Mouse (Mus musculus) embryo, embryonic 10.5 days (tissue): ENCODE data around the gene Slc6a18.
"Not testable (repeated sequence)": the region's sequence is repeated elsewhere in the genome, so short reads cannot be mapped to it uniquely, and the experiment has no call there.

ENCODE experiments used
- DNase-seq: peaks from one replicate; pipeline ENCODE4 v3.0.0-alpha.2; 2015; ENCODE audit warnings: low spot score

Slc6a18 gene

GRCm38 (mm10) chr13:73677853-73678252, at the start of gene Slc6a18:
Gene Slc6a18 (minus strand): TSS chr13:73678023.
- DNase-seq: no peak

DNA sequence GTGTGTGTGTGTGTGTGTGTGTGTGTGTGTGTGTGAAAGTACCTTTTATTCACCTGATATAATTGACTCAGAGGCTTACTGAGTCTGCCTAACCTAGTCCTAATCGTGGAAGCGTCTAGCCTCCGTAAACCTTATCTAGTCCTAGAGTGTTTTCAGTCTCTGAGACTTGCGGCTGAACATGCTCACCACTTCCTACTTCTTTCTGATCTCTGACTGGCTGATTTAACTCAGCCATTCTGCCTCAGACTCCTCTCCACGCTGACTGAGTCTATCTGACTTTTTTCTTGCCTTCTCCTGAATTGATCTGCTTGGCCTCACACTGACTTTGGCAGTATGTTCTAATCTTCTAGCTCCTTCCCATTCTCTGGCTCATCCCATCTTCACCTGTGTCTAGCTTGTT, 47.5 kb upstream of the Slc6a18 start:
- DNase-seq: no peak

DNA sequence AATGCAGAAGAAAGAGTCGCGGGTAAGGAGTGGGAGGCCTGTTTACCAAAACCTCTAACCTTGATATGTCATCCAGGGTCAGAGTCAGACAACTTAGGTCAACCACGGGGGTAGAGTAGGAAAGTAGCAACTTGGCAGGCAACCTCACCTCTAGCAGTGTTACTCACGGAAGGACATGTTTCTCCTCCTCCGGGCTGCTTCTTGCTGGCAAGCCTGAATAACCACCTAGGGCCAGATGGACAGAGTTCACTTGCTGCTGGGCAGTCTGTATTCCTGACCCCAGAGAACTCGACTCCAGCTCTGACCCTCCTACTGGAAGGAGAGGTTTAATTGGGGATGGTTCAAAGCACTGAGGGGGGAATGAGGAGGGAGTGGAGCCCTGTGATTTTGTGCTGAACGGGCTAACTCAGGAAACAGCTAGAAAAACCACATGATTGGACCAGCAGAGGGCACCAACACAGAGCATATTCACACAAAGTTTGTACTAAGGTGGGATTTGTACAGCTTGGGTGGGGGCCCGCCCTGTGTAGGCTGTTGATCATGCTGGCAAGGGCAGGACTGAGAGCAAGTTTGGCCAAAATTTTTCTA, 45.4 kb upstream of the Slc6a18 start:
- DNase-seq: peak; percentile 72

DNA sequence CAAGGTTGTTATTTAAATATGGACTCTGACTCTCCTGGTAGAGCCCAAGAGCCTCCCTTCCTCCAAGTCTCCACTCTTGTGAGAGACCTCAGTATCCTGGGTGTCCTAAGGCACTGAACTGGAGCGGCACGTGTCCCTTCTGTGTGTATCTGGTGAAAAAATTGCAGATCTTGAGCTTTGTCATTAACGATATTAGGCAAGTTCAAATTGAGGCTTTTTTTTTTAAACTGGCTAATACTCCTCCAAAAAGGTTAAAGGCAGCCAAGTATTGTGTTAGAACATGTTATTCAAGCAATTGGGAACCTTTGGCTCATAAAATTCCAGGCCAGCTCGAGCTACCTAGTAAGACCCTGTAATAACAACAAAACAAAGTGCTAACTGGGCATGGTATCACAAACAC, 42.4 kb upstream of the Slc6a18 start:
- no peak for DNase-seq

DNA sequence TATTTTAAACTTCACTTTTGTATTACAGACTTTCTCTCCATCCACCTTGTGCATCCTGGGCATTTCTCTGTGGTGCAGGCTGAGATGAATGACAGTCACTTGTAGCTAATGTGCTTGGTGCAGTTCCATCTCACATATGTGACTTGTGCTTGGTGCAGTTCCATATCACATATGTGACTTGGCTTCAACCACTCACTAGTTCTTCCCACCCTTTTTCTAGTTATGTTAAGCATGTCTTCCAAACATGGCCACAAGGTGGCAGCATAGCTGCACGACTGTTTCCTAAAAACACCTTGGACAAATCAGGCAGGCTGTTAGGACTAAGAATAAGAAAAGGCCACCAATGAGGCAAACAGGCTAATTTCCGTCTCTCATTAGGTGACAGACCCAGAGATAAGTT, 40.4 kb upstream of the Slc6a18 start:
- DNase-seq: peak; percentile 95

DNA sequence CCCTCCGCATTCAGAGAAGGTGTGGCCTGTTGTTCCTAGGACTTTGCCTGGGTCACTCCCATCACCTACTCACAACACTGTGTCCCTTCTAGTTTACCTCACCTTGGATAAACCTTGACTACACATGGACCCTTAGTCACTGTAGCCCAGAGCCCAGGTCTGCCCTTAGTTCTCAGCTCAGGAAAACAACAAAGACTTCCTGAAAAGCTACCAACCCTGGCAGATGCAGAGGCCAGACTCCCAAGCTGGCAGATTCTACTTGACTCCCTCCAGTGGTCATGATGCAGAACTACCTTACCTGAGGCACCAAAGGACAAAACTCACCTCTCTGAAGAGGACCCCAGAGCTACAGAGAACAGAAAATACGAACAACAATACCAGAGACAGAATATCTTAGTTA, 36.2 kb upstream of the Slc6a18 start:
- peak; percentile 22 for DNase-seq

- no peak for DNase-seq
Measured at GRCm38 (mm10) chr13:73713204-73713603, 35.4 kb upstream of the Slc6a18 start.

DNA sequence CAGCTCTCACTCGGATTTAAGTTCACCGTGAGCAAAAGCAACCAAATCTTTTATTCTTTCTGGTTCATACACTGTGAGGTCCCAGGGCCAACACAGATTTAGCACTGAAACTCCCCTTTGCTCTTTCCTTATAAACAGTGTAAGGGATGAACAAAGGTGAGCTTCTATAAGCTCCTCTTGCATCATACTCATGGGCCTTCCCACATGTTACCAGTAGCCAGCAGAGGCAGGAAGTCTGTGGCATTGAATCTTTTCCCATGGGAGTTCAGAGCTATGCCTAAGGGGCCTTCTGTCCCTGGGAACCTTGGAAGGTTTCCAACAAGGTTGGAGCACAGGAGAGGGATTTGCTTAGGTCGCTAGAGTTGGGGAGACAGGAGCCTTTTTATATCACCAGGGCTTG, 34.4 kb upstream of the Slc6a18 start:
- DNase-seq: no peak

GRCm38 (mm10) chr13:73711803-73712202, 34.0 kb upstream of the Slc6a18 start:
- no peak for DNase-seq

DNA sequence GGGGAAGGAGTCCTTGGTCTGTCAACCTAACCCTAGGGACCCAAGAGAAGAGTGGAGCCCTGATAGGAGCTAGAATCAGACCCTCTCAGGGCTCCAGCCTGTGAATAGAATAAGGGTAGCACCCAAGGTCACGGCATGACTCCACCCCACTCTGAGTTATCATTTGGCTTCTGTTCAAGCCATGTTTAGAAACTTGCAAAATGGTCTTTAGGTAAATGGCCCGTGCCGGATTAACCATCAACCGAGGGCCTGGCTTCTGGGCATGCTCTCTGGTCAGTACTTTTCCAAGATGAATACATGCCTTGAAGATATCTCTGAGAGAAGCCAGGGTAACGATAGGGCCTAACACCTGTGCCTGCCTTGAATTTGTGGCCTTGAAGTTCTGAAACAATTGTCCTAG, 33.4 kb upstream of the Slc6a18 start:
- no peak for DNase-seq

DNA sequence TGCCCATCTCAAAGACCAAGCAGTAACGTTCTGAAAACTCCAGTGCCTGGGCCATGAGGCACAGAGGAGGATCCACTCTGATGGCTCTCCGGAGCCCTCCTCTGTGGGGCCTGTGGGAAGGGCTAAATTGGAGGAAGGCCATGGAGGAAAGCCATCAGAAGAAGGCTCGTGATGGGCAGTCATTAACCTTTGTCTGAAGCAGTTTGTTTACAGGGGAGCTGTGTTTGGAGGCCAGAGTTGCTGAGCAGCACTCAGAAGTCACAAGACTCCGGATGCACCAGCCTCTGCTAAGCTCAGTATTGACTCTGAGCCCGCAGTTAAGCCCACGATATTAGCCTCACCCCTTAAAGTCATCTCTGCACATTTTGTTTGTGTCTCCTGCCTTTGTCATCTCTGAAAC, 31.7 kb upstream of the Slc6a18 start:
- no peak for DNase-seq

DNA sequence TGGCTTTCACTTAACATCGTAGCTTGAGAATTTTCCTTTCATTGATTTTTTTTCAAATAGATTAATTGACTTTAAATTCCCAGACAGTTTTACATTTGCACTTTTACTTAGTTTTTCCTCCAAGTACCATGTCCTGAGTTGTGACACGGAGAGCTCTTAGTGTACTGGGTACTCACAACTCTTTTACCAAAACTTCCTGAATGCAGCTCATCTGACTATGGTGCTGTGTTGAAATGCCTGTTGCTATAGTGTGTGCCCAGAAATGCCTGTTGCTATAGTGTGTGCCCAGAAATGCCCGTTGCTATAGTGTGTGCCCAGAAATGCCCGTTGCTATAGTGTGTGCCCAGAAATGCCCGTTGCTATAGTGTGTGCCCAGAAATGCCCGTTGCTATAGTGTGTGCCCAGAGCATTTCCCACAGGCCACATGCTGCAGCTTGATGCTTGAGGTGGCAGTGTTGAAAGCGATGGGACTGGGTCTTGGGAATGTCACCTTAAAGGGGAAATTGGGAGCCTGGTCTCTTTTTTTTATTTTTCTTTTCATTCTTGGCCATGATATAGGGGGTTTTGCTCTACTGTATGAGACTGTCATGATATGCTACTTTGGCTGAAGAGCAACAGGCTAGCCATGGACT, 27.0 kb upstream of the Slc6a18 start, which contains the start of gene Slc6a19:
Gene Slc6a19, minus strand, starts transcription at position 172 of the 632 bp plus-strand sequence.
- DNase-seq: no peak

DNA sequence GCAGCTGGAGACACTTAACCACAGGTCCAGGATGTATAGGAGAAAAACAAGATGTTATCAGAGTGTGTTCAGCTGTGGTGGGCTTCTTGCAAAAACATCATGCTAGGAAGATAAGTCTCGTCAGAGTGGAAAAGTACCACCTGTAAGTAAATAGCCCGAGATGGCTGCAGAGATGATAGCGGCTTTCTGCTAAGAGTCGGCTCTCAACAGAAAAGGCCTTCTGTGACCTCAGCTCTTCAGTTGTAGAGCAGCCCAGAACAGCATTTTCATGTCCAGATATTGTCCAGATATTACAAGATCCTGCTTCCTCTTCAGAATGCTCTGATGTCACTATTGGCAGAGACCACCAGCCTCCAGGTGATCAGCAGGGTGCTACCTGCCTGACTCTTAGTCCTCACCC, 25.7 kb upstream of the Slc6a18 start:
- not testable (repeated sequence) for DNase-seq

GRCm38 (mm10) chr13:73702776-73703175, 25.0 kb upstream of the Slc6a18 start:
- no peak for DNase-seq

DNA sequence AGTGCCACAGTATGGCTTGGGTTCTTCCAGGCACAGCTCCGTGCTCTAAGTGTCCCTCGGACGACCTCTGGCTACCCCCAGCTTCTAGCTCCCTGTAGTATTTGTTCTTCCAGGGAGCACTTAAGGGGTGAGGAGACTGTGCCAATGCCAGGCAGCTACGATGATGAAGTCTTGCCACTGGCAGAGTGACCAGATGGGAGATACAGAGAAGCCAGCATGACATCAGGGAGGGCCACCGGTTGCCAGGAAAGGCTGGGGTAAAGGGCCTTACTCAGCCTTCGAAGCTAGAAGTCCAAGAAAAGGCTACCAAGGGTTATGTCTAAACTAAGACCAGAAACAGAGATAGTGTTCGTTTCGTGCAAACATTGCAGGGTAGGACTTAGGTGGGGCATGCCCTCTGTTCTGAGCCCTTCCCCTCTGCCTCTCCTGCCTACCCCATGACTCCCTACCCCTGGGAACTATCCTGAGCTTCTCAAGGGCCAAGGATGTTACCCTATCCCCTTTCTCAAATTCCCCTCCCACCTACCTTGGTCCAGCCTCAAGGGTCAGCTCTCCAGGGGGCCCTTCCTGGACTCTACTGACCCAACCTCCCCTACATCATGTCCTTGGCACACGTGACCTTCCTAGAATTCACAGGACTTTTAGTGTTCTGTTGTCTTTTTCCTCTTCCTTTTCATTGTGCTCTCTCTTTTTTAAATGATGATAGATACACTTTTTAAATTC, 23.5 kb upstream of the Slc6a18 start:
- DNase-seq: no peak

GRCm38 (mm10) chr13:73700554-73700953, 22.7 kb upstream of the Slc6a18 start:
- DNase-seq: no peak

GRCm38 (mm10) chr13:73699714-73700113, 21.9 kb upstream of the Slc6a18 start:
- no peak for DNase-seq

- DNase-seq: no peak
Measured at GRCm38 (mm10) chr13:73696529-73696928, 18.7 kb upstream of the Slc6a18 start.

- no peak for DNase-seq
Measured at GRCm38 (mm10) chr13:73694972-73695371, 17.1 kb upstream of the Slc6a18 start.

DNA sequence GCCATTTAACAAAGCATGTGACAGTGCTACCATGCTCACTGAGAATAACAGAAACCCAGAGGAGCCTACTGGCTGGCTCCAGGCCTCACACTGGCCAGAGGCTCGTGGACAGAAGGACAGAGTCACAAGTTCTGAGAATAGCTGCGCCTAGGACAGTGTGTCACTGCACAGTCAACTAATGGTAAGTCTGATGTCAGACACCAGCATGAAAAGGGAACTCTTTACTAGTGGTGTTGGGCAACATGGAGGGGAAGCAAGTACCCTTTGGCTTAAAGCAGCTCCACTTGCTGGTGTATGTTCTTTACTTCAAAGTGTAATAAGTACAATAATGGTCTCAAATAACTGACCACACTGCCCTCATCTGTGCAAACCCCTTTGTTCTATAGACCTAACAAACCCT, 15.5 kb upstream of the Slc6a18 start:
- no peak for DNase-seq

DNA sequence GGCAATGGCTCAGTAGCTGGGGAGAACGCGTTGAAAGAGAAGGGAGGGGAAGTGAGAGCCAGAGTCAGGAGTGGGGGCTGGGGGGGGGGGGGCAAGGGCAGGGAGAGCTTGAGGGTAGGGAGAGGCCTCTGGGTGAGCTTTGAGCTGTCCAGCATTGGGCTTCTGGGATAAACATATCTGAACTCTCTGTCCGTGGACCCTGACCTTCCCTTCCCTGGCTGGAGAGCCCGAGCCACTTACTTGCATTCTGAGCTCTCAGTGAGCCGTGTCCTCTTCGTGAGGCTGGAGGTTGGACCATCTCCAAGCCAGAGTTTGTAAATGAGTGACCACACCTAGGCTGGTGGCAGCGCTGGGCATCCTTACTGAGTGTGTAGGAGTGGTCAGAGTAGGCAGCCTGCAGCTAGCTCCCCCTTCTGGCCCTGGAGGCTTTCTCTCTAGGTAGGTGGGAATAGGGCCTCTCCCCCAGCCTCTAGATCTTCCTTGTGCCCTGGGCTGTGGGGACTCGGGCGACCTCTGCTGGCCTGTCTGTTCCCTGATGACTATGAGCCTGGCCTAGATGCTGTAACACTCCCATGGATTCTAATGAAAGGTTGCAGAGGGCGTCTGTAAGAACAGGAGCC, 14.5 kb upstream of the Slc6a18 start:
- peak; percentile 86 for DNase-seq

DNA sequence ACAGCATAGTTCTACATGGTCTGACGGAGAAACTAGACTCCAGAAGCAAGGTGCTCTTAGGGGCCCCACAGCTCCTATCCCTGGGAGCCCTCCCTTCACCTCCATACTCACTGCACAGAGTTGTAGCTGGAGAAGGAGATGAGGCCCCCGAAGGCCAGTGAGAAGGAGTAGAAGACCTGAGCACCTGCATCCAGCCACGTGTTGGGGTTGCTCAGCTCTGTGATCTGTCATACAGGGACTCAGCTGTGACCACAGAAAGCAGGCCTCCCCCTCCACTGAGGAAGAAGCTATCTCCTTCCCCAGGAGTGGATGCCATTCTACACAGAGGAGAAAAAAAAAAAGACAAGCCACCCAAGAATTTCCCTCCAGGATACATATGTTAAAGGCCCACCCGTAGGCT, 11.1 kb upstream of the Slc6a18 start:
- no peak for DNase-seq

- DNase-seq: no peak
Measured at GRCm38 (mm10) chr13:73687601-73688000, 9.8 kb upstream of the Slc6a18 start.
